Mouse (Mus musculus) R1 (cell line): ENCODE measurements around the gene Olfr109.

Source experiments
- DNase-seq: peaks from one replicate; pipeline ENCODE4 v3.0.0-alpha.2; 2018; ENCODE audit warnings: low read depth, low spot score

The Olfr109 gene

DNA sequence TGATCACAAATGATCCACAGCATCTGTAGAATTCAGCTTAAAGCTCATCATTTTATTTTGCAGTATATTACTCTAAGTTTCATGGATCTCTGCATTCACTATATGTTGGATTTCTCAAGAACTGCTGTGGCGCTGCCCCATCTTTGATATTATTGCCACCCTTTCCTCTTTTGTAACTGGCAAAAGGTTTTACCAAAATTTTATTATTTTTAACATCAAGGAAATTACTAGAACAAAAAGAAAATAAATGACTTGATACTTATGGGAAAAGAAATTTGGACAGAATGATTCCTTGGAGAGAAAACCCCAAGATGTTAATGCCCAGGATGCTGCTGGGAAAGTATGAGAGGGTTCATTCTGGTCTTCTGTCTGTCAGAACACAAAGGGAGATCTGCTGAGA, at the start of gene Olfr109:
Olfr109 (plus strand) TSS at position 301 of the 400 bp plus-strand sequence.
- no peak for DNase-seq

DNA sequence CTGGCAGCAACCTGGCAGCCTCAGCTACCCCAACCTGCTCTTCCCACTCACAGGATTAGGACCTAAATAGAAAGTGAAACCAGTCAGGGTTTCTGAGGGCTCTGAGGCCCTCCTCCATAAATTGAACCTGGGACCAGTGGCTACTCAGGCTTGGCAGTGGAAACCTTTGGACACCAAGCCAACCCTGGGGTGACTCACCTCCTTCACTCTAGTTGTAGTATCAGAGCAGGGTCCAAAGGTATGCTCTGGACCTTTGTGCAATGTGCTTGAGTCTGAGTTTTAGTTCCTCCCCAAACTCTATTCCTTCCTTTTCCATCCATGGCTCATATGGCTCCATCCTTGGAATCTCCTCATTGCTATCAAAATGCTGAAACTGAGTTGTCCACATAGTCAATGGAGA, 45.3 kb upstream of the Olfr109 start:
- DNase-seq = no peak

DNA sequence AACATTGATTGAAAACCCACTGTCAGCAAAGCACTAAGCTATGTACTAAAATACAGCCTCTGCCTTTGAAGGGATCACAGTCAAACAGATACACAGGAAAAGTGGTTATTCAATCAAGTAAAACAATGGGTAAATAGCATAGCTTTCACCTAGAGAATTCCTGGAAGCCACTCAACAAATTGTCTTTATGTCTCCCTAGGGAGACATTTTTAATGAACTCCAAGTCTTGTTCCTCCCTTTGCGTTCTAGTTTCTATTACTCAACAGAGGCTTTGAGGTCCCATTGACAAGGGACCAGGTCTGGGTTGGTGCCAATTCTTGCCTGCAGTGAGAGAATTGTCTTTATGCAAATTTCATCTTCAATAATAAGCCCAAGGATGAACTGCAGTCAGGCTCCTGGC, 13.5 kb upstream of the Olfr109 start, which contains the start of gene Olfr108:
Olfr108 (plus strand) TSS at position 301 of the 400 bp plus-strand sequence.
- no peak for DNase-seq

DNA sequence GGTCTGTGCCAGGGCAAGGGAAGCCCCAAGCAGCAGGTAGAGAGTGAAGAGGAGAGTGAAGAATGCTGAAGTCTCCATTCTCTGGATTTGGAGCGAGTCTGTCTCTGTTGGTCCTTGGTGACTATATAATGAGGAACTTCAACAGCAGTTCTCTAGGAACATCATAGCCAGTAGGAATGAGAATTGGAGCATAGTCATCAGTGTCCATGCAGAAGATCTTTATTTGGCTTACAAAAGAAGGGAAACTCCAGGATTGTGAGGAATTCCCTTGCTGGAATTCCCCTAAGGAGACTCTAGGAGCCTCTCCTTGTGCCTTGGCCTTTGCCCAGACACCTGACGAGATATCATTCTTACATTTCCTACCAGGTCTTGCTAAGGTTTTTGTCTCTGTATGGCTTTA, 24.7 kb downstream of the Olfr109 start, which contains the start of gene H2-M2:
H2-M2 (minus strand) TSS at position 101 of the 400 bp plus-strand sequence.
- no peak for DNase-seq

DNA sequence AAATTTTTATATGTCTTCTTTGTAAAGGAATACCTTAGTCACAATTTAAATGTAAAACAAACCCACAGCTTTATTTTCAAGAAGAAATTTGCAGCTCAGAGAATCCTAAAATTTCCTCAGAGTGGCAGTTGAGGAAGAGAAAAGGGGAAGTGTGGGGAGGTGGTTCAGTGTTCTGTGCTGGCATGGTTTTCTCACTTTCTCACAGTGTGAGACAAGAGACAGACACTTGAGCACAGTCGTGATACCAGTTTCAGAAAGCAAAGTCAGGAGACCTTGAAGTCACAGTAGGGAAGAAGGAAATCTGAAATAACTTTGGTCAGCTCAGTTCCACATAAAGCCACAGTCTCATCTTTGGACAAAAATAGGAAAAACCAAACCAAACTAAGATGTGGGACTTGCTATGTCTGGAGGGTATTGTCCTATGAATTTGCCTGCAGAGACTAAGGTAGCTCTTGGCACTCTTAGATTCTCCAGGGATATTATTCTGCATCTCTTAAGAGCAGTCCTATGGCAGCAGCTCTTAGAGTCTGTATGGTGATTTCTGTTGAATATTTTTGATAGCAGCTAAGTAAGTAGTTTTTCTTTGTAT, 33.3 kb downstream of the Olfr109 start, which contains the start of gene Olfr110:
Olfr110 (plus strand) TSS at position 539 of the 589 bp plus-strand sequence.
- no peak for DNase-seq

DNA sequence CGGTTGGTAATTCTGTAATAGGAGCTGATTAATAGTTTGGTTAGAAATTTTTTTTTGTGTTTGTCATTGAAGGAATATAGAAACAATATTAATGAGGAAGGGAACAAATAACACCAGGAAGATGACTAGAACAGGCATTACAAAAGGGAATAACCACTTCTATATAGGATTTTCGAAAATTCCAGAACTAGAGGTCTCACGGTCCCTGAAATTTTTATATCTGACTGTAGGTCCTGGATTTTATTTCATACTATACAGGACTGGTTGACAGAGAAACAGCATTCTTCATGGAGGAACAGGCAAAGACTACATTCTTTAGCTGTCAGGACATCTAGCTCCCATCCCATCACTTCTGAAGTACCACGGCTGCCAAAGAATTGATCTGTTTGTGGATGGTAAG, 49.0 kb downstream of the Olfr109 start, which contains the start of gene Olfr111:
Olfr111 (plus strand) TSS at position 301 of the 400 bp plus-strand sequence.
- DNase-seq = no peak
